Mouse (Mus musculus) spleen, adult 2 months (tissue): ENCODE results near the gene P2ry13.

Experiments
- CTCF ChIP-seq: fragments of 200-500 bp; IDR thresholded peaks from 2 replicates; pipeline ENCODE4 v1.5.1; 2011; ENCODE audit warnings: mild to moderate bottlenecking, inconsistent platforms; ENCODE audit not compliant: insufficient read depth, insufficient read length, insufficient replicate concordance; ENCODE audit errors: extremely low read depth
- POLR2A ChIP-seq: fragments of 200-500 bp; IDR thresholded peaks from 2 replicates; pipeline ENCODE4 v1.6.1; 2011; ENCODE audit warnings: low read depth, low read length, inconsistent platforms

- TF ChIP-seq POLR2A (no peak), CTCF (no peak)
Observed at GRCm38 (mm10) chr3:59194099-59194498, 16.6 kb downstream of the P2ry13 start.
